Mouse (Mus musculus): ENCODE measurements around the gene Vsig4. TPM values are rescaled to one million over a fixed set of nuclear protein-coding genes. Genes with fewer than 3 reads are reported as not detected.
"Not testable (repeated sequence)": the region's sequence is repeated elsewhere in the genome, so short reads cannot be mapped to it uniquely, and the experiment has no call there.

Gene Vsig4
- polyA plus RNA-seq, 1 experiment from 2014 or later: not detected

DNA sequence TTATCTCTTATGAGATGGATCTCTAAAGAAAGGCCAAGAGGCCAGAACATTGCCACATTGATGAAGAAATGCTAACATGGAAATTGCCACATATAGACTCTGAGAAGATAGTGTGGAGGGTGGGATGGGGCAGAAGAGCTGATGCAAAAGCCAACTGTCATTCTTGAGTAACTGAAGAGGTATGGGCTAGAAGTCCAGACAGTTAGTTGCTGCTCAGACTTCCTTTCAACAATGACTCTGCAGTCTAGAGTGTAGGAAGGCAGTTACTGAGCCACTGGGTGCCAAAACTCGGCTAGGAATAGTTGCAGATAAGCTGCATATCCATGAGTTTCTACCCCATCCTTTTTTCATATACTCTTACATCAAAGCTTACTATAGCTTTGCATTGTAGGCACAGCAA lies 75.2 kb downstream of the Vsig4 start:
- Histone ChIP-seq H3K9ac (no peak overlapping the region), H3K27me3 (ENCODE audit: control insufficient read depth, insufficient read depth, low read length) (no peaks in the 10 kb centered on the region), H3K27ac (no peak overlapping the region), H3K4me1 (replicated peaks; ENCODE audit: control insufficient read depth, insufficient read depth, low read length) (no peaks in the 10 kb centered on the region), H3K9me3 (ENCODE audit: control insufficient read depth, low read length) (no peaks in the 10 kb centered on the region), H3K4me2 (replicated peaks) (no peak overlapping the region), H3K4me3 (replicated peaks; ENCODE audit: low read length) (no peak overlapping the region), H3K36me3 (replicated peaks; ENCODE audit: control insufficient read depth, insufficient read depth) (no peaks in the 10 kb centered on the region)
- ATAC-seq (ENCODE audit: low FRiP score) (no peak), DNase-seq (ENCODE audit: low spot score) (no peak)
- whole genome bisulfite sequencing: 74% methylated on average over 1 of the region's 1 CpGs

- no peak overlapping the region for H3K4me3 ChIP-seq (replicated peaks; ENCODE audit: low read length)
- no peaks in the 10 kb centered on the region for H3K9me3 ChIP-seq (ENCODE audit: control insufficient read depth, low read length)
- WGBS: 35% methylated on average over 1 of the region's 1 CpGs
- no peak overlapping the region for H3K27ac ChIP-seq
- H3K4me2 ChIP-seq (replicated peaks): no peak overlapping the region
- no peak overlapping the region for H3K9ac ChIP-seq
- no peaks in the 10 kb centered on the region for H3K4me1 ChIP-seq (replicated peaks; ENCODE audit: control insufficient read depth, insufficient read depth, low read length)
- DNase-seq (ENCODE audit: low spot score) (no peak), ATAC-seq (ENCODE audit: low FRiP score) (no peak)
- no peaks in the 10 kb centered on the region for H3K36me3 ChIP-seq (replicated peaks; ENCODE audit: control insufficient read depth, insufficient read depth)
- H3K27me3 ChIP-seq (ENCODE audit: control insufficient read depth, insufficient read depth, low read length): no peaks in the 10 kb centered on the region
Observed at GRCm38 (mm10) chrX:96206872-96207271, 86.4 kb downstream of the Vsig4 start.

- H3K4me1 ChIP-seq (replicated peaks; ENCODE audit: control insufficient read depth, insufficient read depth, low read length); DNase-seq (ENCODE audit: low spot score); H3K4me2 ChIP-seq (replicated peaks); H3K27ac ChIP-seq; H3K27me3 ChIP-seq (ENCODE audit: control insufficient read depth, insufficient read depth, low read length); H3K36me3 ChIP-seq (replicated peaks; ENCODE audit: control insufficient read depth, insufficient read depth); H3K9me3 ChIP-seq (ENCODE audit: control insufficient read depth, low read length); ATAC-seq (ENCODE audit: low FRiP score); H3K9ac ChIP-seq; H3K4me3 ChIP-seq (replicated peaks; ENCODE audit: low read length): not testable (repeated sequence)
- WGBS: 87% methylated on average over 3 of the region's 3 CpGs
Observed at GRCm38 (mm10) chrX:96205143-96205542, 88.1 kb downstream of the Vsig4 start.

MicroRNA genes within 50 kb of the gene (microRNA counts, 519-probe panel; counts per million panel counts)
- microRNA mmu-miR-223: 3,081 counts per million, percentile 13 among the panel's probes with 10 or more counts

Small RNA genes lying within 50 kb of the gene (microRNA-seq; reads per million reads assigned to microRNA genes)
- 224 reads per million, percentile 61 among the genes with 10 or more reads in this experiment for gene Mir223

Other genes starting within 250 kb of the Vsig4 start
- gene Msn, start 197.4 kb downstream of the Vsig4 start, polyA plus RNA-seq (2014; fragmentation: Nextera tagmentation; extraction: Ambion mirVana): 42.1 and 49.5 TPM in 2 replicates
- gene Heph, start 161.9 kb upstream of the Vsig4 start, polyA plus RNA-seq (2014; fragmentation: Nextera tagmentation; extraction: Ambion mirVana): 5.2 and 6.5 TPM in 2 replicates
- gene Hsf3, start 162.9 kb upstream of the Vsig4 start, polyA plus RNA-seq (2014; fragmentation: Nextera tagmentation; extraction: Ambion mirVana): 0.11 TPM in 1 of 2 replicates, not detected in the other

Measured in hindbrain, embryonic 14.5 days (tissue).